ENCODE assay signal across 10 mouse cellular contexts in genomic region chr17:46627409-46627808, GRCm38 (mm10). TPM values are rescaled to one million over a fixed set of nuclear protein-coding genes. Genes with fewer than 3 reads are reported as not detected.
DNase-seq lines count a peak whose midpoint lies in the region; ATAC-seq and TF ChIP-seq lines count a peak whose summit lies in the region.
"Had no signal": no experiment of that assay in that cellular context is flagged by ENCODE, and none has a peak within 500 bp of the region (broad histone marks: within the 10 kb centered on the region; RNA-seq: fewer than 3 reads in every experiment).

No protein-coding gene starts in this region.

- H3K4me1 ChIP-seq in kidney, embryonic 15.5 days: peaks cover 84% of the 10 kb centered on the region
- H3K4me1 ChIP-seq in kidney, adult 2 months (ENCODE audit: control insufficient read depth, insufficient read depth, low read length): no peaks in the 10 kb centered on the region
- peaks cover 24% of the 10 kb centered on the region for H3K4me1 ChIP-seq in forebrain, embryonic 14.5 days (ENCODE audit: control insufficient read depth, insufficient read depth, low read length)
- peaks cover 70% of the 10 kb centered on the region for H3K4me1 ChIP-seq in limb, embryonic 14.5 days (ENCODE audit: control insufficient read depth, insufficient read depth, low read length)
- peaks cover 63% of the 10 kb centered on the region for H3K4me1 ChIP-seq in neural tube, embryonic 15.5 days
- H3K4me1 ChIP-seq in thymus, adult 2 months (replicated peaks; ENCODE audit: control insufficient read depth, insufficient read depth, low read length): peaks cover 24% of the 10 kb centered on the region

- H3K4me3 ChIP-seq in kidney, embryonic 15.5 days (replicated peaks): peak overlapping the region; percentile 89
- no peak overlapping the region for H3K4me3 ChIP-seq in kidney, adult 2 months (ENCODE audit: insufficient read depth, low read depth, low read length)
- H3K4me3 ChIP-seq in forebrain, embryonic 14.5 days (ENCODE audit: low read depth, low read length): peak overlapping the region; percentile 90
- H3K4me3 ChIP-seq in limb, embryonic 14.5 days (replicated peaks; ENCODE audit: low read length): peak overlapping the region; percentile 99
- H3K4me3 ChIP-seq in neural tube, embryonic 15.5 days (replicated peaks): peak overlapping the region; percentile 97
- no peak overlapping the region for H3K4me3 ChIP-seq in thymus, adult 2 months (ENCODE audit: control insufficient read depth, insufficient read depth, low read length)

- 17% methylated on average over 6 of the region's 6 CpGs for WGBS in kidney, embryonic 15.5 days
- WGBS in kidney, adult 2 months: 66% methylated on average over 6 of the region's 6 CpGs
- 56% methylated on average over 6 of the region's 6 CpGs for WGBS in forebrain, embryonic 14.5 days
- WGBS in limb, embryonic 14.5 days: 10% methylated on average over 6 of the region's 6 CpGs
- 23% methylated on average over 6 of the region's 6 CpGs for WGBS in neural tube, embryonic 15.5 days
- WGBS in thymus, adult 2 months: 80% methylated on average over 6 of the region's 6 CpGs

- peak overlapping the region; percentile 71 for H3K4me2 ChIP-seq in kidney, embryonic 15.5 days
- peak overlapping the region; percentile 70 for H3K4me2 ChIP-seq in forebrain, embryonic 14.5 days (ENCODE audit: low read length)
- H3K4me2 ChIP-seq in limb, embryonic 14.5 days (replicated peaks; ENCODE audit: low read depth, low read length, severe bottlenecking): peak overlapping the region; percentile 84
- H3K4me2 ChIP-seq in neural tube, embryonic 15.5 days: peak overlapping the region; percentile 84

- H3K36me3 ChIP-seq in kidney, embryonic 15.5 days: peaks cover 10% of the 10 kb centered on the region; the same call in 1 of the 2 replicates
- H3K36me3 ChIP-seq in kidney, adult 2 months (ENCODE audit: control insufficient read depth, insufficient read depth, low read length): no peaks in the 10 kb centered on the region
- peaks cover 19% of the 10 kb centered on the region for H3K36me3 ChIP-seq in forebrain, embryonic 14.5 days (ENCODE audit: control insufficient read depth, insufficient read depth, low read length)
- H3K36me3 ChIP-seq in limb, embryonic 14.5 days (ENCODE audit: control insufficient read depth, insufficient read depth, low read length): peaks cover 16% of the 10 kb centered on the region; the same call in 1 of the 2 replicates
- peaks cover 15% of the 10 kb centered on the region for H3K36me3 ChIP-seq in neural tube, embryonic 15.5 days
- H3K36me3 ChIP-seq in thymus, adult 2 months (ENCODE audit: control insufficient read depth, insufficient read depth, low read length): no peaks in the 10 kb centered on the region

- peak overlapping the region; percentile 99 for H3K9ac ChIP-seq in kidney, embryonic 15.5 days
- H3K9ac ChIP-seq in forebrain, embryonic 14.5 days (ENCODE audit: low read length): peak overlapping the region; percentile 92
- peak overlapping the region; percentile 95; the same call in 1 of the 2 replicates for H3K9ac ChIP-seq in limb, embryonic 14.5 days (ENCODE audit: low read depth, low read length, severe bottlenecking)
- peak overlapping the region; percentile 97; the same call in 1 of the 2 replicates for H3K9ac ChIP-seq in neural tube, embryonic 15.5 days (replicated peaks)

- H3K27me3 ChIP-seq in kidney, embryonic 15.5 days: no peaks in the 10 kb centered on the region
- no peaks in the 10 kb centered on the region for H3K27me3 ChIP-seq in kidney, adult 2 months (replicated peaks; ENCODE audit: control insufficient read depth, insufficient read depth, low read length)
- no peaks in the 10 kb centered on the region for H3K27me3 ChIP-seq in forebrain, embryonic 14.5 days (replicated peaks; ENCODE audit: control insufficient read depth, insufficient read depth, low read length)
- H3K27me3 ChIP-seq in limb, embryonic 14.5 days (ENCODE audit: control insufficient read depth, insufficient read depth, low read length): no peaks in the 10 kb centered on the region
- H3K27me3 ChIP-seq in neural tube, embryonic 15.5 days (replicated peaks): no peaks in the 10 kb centered on the region
- 0 out of 2 replicates have a peak, but pooled peaks cover 2% of the 10 kb centered on the region for H3K27me3 ChIP-seq in thymus, adult 2 months (ENCODE audit: control insufficient read depth, insufficient read depth, low read length)

- no peak for TF ChIP-seq POLR2A in kidney, adult 2 months (IDR thresholded peaks at IDR 0.05; ENCODE audit: low read depth, low read length)
- TF ChIP-seq POLR2A in limb, embryonic 14.5 days (IDR thresholded peaks at IDR 0.05; ENCODE audit: borderline replicate concordance, extremely low read depth, insufficient read depth, insufficient read length): no peak
- no peak for TF ChIP-seq POLR2A in thymus, adult 2 months (IDR thresholded peaks at IDR 0.05; ENCODE audit: control insufficient read depth, extremely low read depth, insufficient read depth, low read length, poor library complexity)

- no peak for ATAC-seq in kidney, embryonic 15.5 days (replicated peaks; ENCODE audit: low FRiP score)
- no peak for ATAC-seq in forebrain, embryonic 14.5 days
- ATAC-seq in limb, embryonic 14.5 days (ENCODE audit: low FRiP score, low read depth): no peak
- ATAC-seq in neural tube, embryonic 15.5 days (ENCODE audit: low FRiP score): no peak

- H3K9me3 ChIP-seq in kidney, embryonic 15.5 days (replicated peaks): no peaks in the 10 kb centered on the region
- no peaks in the 10 kb centered on the region for H3K9me3 ChIP-seq in forebrain, embryonic 14.5 days (replicated peaks; ENCODE audit: control insufficient read depth, low read length)
- no peaks in the 10 kb centered on the region for H3K9me3 ChIP-seq in limb, embryonic 14.5 days (ENCODE audit: control insufficient read depth, low read length)
- H3K9me3 ChIP-seq in neural tube, embryonic 15.5 days (replicated peaks): no peaks in the 10 kb centered on the region

- no peak for TF ChIP-seq CTCF in kidney, adult 2 months (conservative IDR thresholded peaks at IDR 0.05; ENCODE audit: insufficient read depth, insufficient read length, low read depth, low read length)
- no peak for TF ChIP-seq CTCF in thymus, adult 2 months (IDR thresholded peaks at IDR 0.05; ENCODE audit: borderline replicate concordance, control insufficient read depth, extremely low read depth, insufficient read depth, low read length, poor library complexity)

- no peak for DNase-seq in kidney, adult 2 months
- no peak for DNase-seq in forebrain, embryonic 14.5 days (ENCODE audit: low spot score)
- DNase-seq in limb, embryonic 14.5 days (ENCODE audit: low spot score): no peak
- no peak for DNase-seq in right cerebral cortex, postnatal 10 days (ENCODE audit: low spot score in 2 of 2)
- DNase-seq in thymus, adult 2 months: no peak
- DNase-seq in embryo, embryonic 9.5 days (ENCODE audit: extremely low spot score): no peak
- DNase-seq: adrenal gland, postnatal 14 days; kidney, adult 18-20 months had no signal

- peak overlapping the region; percentile 98 for H3K27ac ChIP-seq in kidney, embryonic 15.5 days
- H3K27ac ChIP-seq in kidney, adult 2 months (ENCODE audit: insufficient read depth, low read depth, low read length): no peak overlapping the region
- H3K27ac ChIP-seq in forebrain, embryonic 14.5 days (ENCODE audit: low read depth, low read length): no peak overlapping the region
- H3K27ac ChIP-seq in limb, embryonic 14.5 days (replicated peaks; ENCODE audit: low read depth, low read length): no peak overlapping the region; the same call in 1 of the 2 replicates
- H3K27ac ChIP-seq in neural tube, embryonic 15.5 days (replicated peaks): no peak overlapping the region
- no peak overlapping the region for H3K27ac ChIP-seq in thymus, adult 2 months (ENCODE audit: control insufficient read depth, insufficient read depth, low read length)

RNA-seq across cellular contexts. Expression of gene Ptk7, which starts 1.9 kb away (rescaled TPM):
- 120 and 138 TPM in 2 replicates for polyA plus RNA-seq in kidney, embryonic 15.5 days (2015; fragmentation: Nextera tagmentation; extraction: Ambion mirVana)
- polyA plus RNA-seq in kidney, adult 2 months (2012; rRNA removed): 8.1 and 9.4 TPM in 2 replicates
- polyA plus RNA-seq in forebrain, embryonic 14.5 days (2014; fragmentation: Nextera tagmentation; extraction: Ambion mirVana): 15.3 and 19.0 TPM in 2 replicates
- polyA plus RNA-seq in limb, embryonic 14.5 days (2012; rRNA removed): 89.4 and 116 TPM in 2 replicates
- 73.8 and 84.6 TPM in 2 replicates for polyA plus RNA-seq in limb, embryonic 14.5 days (2014; fragmentation: Nextera tagmentation; extraction: Ambion mirVana)
- polyA plus RNA-seq in neural tube, embryonic 15.5 days (2015; fragmentation: Nextera tagmentation; extraction: Ambion mirVana): 29.3 and 41.7 TPM in 2 replicates
- 11.9 and 15.8 TPM in 2 replicates for polyA plus RNA-seq in thymus, adult 2 months (2012; rRNA removed)

RNA-seq across cellular contexts. Expression of gene Klc4, which starts 18.4 kb away (rescaled TPM):
- 36.9 and 42.4 TPM in 2 replicates for polyA plus RNA-seq in kidney, embryonic 15.5 days (2015; fragmentation: Nextera tagmentation; extraction: Ambion mirVana)
- 60.7 and 62.8 TPM in 2 replicates for polyA plus RNA-seq in kidney, adult 2 months (2012; rRNA removed)
- 34.7 and 38.8 TPM in 2 replicates for polyA plus RNA-seq in forebrain, embryonic 14.5 days (2014; fragmentation: Nextera tagmentation; extraction: Ambion mirVana)
- polyA plus RNA-seq in limb, embryonic 14.5 days (2012; rRNA removed): 19.5 and 20.4 TPM in 2 replicates
- polyA plus RNA-seq in limb, embryonic 14.5 days (2014; fragmentation: Nextera tagmentation; extraction: Ambion mirVana): 19.3 and 21.5 TPM in 2 replicates
- 31.8 and 32.3 TPM in 2 replicates for polyA plus RNA-seq in neural tube, embryonic 15.5 days (2015; fragmentation: Nextera tagmentation; extraction: Ambion mirVana)
- polyA plus RNA-seq in thymus, adult 2 months (2012; rRNA removed): 22.6 and 24.0 TPM in 2 replicates

RNA-seq across cellular contexts. Expression of gene Mrpl2, which starts 18.6 kb away (rescaled TPM):
- 108 and 124 TPM in 2 replicates for polyA plus RNA-seq in kidney, embryonic 15.5 days (2015; fragmentation: Nextera tagmentation; extraction: Ambion mirVana)
- polyA plus RNA-seq in kidney, adult 2 months (2012; rRNA removed): 116 and 134 TPM in 2 replicates
- polyA plus RNA-seq in forebrain, embryonic 14.5 days (2014; fragmentation: Nextera tagmentation; extraction: Ambion mirVana): 83.3 and 108 TPM in 2 replicates
- 68.0 and 91.1 TPM in 2 replicates for polyA plus RNA-seq in limb, embryonic 14.5 days (2012; rRNA removed)
- 103 and 113 TPM in 2 replicates for polyA plus RNA-seq in limb, embryonic 14.5 days (2014; fragmentation: Nextera tagmentation; extraction: Ambion mirVana)
- polyA plus RNA-seq in neural tube, embryonic 15.5 days (2015; fragmentation: Nextera tagmentation; extraction: Ambion mirVana): 64.9 and 80.5 TPM in 2 replicates
- 68.3 and 91.0 TPM in 2 replicates for polyA plus RNA-seq in thymus, adult 2 months (2012; rRNA removed)

RNA-seq across cellular contexts. Expression of gene Cul7, which starts 22.7 kb away (rescaled TPM):
- 55.5 and 59.2 TPM in 2 replicates for polyA plus RNA-seq in kidney, embryonic 15.5 days (2015; fragmentation: Nextera tagmentation; extraction: Ambion mirVana)
- polyA plus RNA-seq in kidney, adult 2 months (2012; rRNA removed): 30.2 and 34.0 TPM in 2 replicates
- polyA plus RNA-seq in forebrain, embryonic 14.5 days (2014; fragmentation: Nextera tagmentation; extraction: Ambion mirVana): 28.3 and 30.2 TPM in 2 replicates
- polyA plus RNA-seq in limb, embryonic 14.5 days (2012; rRNA removed): 135 and 149 TPM in 2 replicates
- polyA plus RNA-seq in limb, embryonic 14.5 days (2014; fragmentation: Nextera tagmentation; extraction: Ambion mirVana): 52.6 and 58.2 TPM in 2 replicates
- 37.1 and 40.1 TPM in 2 replicates for polyA plus RNA-seq in neural tube, embryonic 15.5 days (2015; fragmentation: Nextera tagmentation; extraction: Ambion mirVana)
- 47.9 and 50.1 TPM in 2 replicates for polyA plus RNA-seq in thymus, adult 2 months (2012; rRNA removed)

RNA-seq across cellular contexts. Expression of gene Rrp36, which starts 46.7 kb away (rescaled TPM):
- 63.9 and 65.4 TPM in 2 replicates for polyA plus RNA-seq in kidney, embryonic 15.5 days (2015; fragmentation: Nextera tagmentation; extraction: Ambion mirVana)
- 37.1 and 41.1 TPM in 2 replicates for polyA plus RNA-seq in kidney, adult 2 months (2012; rRNA removed)
- polyA plus RNA-seq in forebrain, embryonic 14.5 days (2014; fragmentation: Nextera tagmentation; extraction: Ambion mirVana): 30.1 and 31.4 TPM in 2 replicates
- 47.2 and 48.5 TPM in 2 replicates for polyA plus RNA-seq in limb, embryonic 14.5 days (2012; rRNA removed)
- polyA plus RNA-seq in limb, embryonic 14.5 days (2014; fragmentation: Nextera tagmentation; extraction: Ambion mirVana): 36.8 and 52.4 TPM in 2 replicates
- polyA plus RNA-seq in neural tube, embryonic 15.5 days (2015; fragmentation: Nextera tagmentation; extraction: Ambion mirVana): 53.5 and 59.1 TPM in 2 replicates
- polyA plus RNA-seq in thymus, adult 2 months (2012; rRNA removed): 43.8 and 47.8 TPM in 2 replicates

Comparison
In these comparisons a context has a peak if more than half of its experiments do, and no peak if none do; other contexts are left out.
1. H3K4me3 ChIP-seq: peak in kidney, embryonic 15.5 days (single experiment), forebrain, embryonic 14.5 days (single experiment), limb, embryonic 14.5 days (single experiment) and neural tube, embryonic 15.5 days (single experiment); none in kidney, adult 2 months (single experiment) and thymus, adult 2 months (single experiment).
2. Peak in every context shown above with its lines, with median percentiles within 50 percentile points of each other: H3K4me2 ChIP-seq and H3K9ac ChIP-seq.